Mouse (Mus musculus): ENCODE data around the gene Vamp2.

The Vamp2 gene

GRCm38 (mm10) chr11:69098039-69098761 is 9.9 kb downstream of the Vamp2 start:
- in situ Hi-C loops (cut with MboI; ENCODE audit: low sequenced_read_pairs) = no loop called here

- in situ Hi-C loops (cut with MboI; ENCODE audit: low sequenced_read_pairs) = no loop called here
Observed at GRCm38 (mm10) chr11:69098762-69099091, 10.4 kb downstream of the Vamp2 start.

- in situ Hi-C loops (cut with MboI; ENCODE audit: low sequenced_read_pairs) = no loop called here
Observed at GRCm38 (mm10) chr11:69099177-69099914, 11.1 kb downstream of the Vamp2 start.

DNA sequence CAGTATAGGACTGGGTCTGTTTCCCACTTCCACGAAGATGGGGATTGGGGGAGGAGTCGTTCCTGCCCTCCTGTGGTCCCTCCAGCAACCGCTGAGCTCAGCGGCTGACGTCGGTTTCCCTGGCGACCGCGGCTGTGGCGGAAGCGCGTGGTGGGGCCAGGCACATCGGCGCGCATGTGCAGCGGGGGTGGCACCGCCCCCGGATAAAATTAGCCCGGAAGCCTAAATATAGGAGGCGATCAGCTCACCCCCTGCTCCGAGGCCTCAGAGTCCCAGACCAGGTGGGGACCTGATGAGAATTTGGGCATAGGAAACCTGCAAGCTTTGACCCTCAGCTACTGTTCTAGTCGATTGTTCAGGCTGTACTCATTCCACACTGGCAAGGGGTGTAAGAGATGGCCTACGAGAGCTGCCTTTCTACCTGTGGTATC is 11.6 kb downstream of the Vamp2 start:
- in situ Hi-C loops (cut with MboI; ENCODE audit: low sequenced_read_pairs) = no loop called here

GRCm38 (mm10) chr11:69100639-69101360 is 12.5 kb downstream of the Vamp2 start:
- in situ Hi-C loops (cut with MboI; ENCODE audit: low sequenced_read_pairs) = no loop called here

- in situ Hi-C loops (cut with MboI; ENCODE audit: low sequenced_read_pairs) = no loop called here
Observed at GRCm38 (mm10) chr11:69101604-69102402, 13.5 kb downstream of the Vamp2 start.

DNA sequence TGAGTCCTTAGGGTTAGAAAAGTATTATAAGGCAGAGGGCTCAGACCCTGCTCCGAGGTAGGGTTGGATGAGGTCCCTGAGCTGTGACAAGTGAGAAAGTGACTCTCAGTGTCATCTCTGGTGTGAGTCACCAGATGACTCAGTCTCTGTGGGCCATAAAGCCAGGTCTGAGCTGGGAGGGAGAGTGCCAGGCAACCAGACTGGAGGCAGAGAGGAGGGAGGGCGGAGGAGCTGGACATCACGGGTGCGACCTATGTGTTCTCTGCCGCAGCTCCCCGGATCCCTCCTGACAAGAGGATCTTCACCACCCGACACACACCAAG is 14.1 kb downstream of the Vamp2 start:
- in situ Hi-C loops (cut with MboI; ENCODE audit: low sequenced_read_pairs) = no loop called here

DNA sequence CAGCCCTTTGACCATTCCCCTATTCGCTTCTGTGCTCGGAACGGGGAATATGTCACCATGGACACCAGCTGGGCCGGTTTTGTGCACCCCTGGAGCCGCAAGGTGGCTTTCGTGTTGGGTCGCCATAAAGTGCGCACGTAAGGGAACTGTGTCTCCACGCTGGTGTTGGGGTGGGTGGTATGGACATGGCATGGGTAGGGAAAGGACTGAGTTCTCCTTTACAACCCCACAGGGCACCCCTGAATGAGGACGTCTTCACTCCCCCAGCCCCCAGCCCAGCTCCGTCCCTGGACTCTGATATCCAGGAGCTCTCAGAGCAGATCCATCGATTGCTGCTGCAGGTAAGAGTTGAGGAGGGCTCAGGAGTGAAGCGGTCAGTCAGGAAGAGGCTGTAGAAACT is 14.8 kb downstream of the Vamp2 start:
- in situ Hi-C loops (cut with MboI; ENCODE audit: low sequenced_read_pairs) = no loop called here

DNA sequence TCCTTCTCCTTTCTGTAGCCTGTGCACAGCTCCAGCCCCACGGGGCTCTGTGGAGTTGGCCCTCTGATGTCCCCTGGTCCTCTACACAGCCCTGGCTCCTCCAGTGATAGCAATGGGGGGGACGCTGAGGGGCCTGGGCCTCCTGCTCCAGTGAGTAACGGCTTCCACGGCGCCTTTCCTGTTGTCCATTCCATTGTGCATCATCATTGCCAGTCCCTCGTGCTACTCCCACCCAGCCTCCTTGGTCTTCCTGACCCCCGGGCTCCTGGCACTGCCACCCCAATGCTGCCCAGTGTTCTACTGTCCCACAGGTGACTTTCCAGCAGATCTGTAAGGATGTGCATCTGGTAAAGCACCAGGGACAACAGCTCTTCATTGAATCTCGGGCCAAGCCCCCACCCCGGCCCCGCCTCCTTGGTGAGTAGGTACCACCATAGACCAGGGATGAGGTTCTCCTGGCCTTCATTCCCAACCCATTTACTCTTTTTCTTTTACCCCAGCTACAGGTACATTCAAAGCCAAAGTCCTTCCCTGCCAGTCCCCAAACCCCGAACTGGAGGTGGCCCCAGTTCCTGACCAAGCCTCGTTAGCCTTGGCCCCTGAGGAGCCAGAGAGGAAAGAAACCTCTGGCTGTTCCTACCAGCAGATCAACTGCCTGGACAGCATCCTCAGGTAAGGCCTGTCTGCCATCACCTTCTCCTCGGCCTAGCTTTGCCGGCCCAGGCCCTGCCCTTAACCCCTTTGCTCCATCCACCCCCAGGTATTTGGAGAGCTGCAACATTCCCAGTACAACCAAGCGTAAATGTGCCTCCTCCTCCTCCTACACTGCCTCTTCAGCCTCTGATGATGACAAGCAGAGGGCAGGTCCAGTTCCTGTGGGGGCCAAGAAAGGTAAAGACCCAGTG is 15.5 kb downstream of the Vamp2 start:
- in situ Hi-C loops (cut with MboI; ENCODE audit: low sequenced_read_pairs) = no loop called here

DNA sequence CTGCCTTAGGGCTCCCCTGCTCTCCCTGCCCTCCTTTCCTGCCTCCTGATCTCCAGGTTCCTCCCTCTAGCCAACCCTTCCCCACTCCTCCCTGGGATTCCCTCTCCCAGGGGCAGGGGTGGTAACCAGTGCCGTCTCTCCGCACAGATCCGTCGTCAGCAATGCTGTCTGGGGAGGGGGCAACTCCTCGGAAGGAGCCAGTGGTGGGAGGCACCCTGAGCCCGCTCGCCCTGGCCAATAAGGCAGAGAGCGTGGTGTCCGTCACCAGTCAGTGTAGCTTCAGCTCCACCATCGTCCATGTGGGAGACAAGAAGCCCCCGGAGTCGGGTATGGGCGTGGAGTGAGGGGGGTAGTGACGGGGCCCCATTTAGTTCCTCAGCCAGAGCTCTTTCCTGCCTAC is 16.2 kb downstream of the Vamp2 start:
- in situ Hi-C loops (cut with MboI; ENCODE audit: low sequenced_read_pairs) = no loop called here

DNA sequence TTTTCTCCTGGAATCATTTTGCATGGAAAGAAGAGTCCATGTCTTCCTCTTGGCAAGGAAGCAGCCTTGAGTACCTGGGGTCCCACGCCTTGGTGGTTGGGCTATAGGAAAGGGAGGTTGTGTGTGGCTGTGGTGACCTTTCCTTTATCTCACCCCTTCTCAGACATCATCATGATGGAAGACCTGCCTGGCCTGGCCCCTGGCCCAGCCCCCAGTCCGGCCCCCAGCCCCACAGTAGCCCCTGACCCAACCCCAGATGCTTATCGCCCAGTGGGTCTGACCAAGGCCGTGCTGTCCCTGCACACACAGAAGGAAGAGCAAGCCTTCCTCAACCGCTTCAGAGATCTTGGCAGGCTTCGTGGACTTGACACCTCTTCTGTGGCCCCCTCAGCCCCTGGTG is 16.9 kb downstream of the Vamp2 start:
- in situ Hi-C loops (cut with MboI; ENCODE audit: low sequenced_read_pairs) = no loop called here

DNA sequence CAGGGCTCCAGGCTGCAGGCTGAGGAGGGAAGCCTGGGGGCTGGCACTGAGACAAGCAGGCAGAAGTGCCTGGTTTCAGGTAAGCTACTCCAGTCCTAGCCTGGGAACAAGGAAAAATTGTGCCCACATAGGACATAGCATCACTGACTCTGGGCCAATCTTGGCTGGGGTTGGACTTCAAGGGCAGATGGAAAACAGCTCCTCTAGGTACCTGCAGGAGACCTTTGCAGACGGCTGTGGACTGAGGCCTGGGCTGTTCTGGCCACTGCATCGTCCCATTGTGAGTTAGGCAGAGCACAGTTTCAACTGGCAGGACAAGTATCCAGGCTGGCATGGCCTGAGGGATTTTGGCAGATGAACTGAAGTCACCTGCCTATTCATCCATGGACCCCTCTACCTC is 17.5 kb downstream of the Vamp2 start:
- in situ Hi-C loops (cut with MboI; ENCODE audit: low sequenced_read_pairs) = no loop called here

- in situ Hi-C loops (cut with MboI; ENCODE audit: low sequenced_read_pairs) = no loop called here
Observed at GRCm38 (mm10) chr11:69106299-69106698, 18.0 kb downstream of the Vamp2 start.

DNA sequence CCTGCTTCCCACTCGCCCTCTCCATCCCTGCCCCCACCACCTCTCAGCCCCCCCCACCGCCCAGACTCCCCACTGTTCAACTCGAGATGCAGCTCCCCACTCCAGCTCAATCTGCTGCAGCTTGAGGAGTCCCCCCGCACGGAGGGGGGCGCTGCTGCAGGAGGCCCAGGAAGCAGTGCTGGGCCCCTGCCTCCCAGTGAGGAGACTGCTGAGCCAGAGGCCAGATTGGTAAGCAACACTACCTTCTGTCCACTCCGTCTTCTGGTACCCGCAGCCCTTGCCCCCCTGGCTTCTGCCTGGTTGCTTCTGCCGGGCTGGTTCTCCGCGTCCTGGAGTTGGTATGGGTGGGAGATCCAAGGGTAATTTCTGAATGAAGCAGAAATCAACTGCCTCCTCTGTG is 18.6 kb downstream of the Vamp2 start:
- in situ Hi-C loops (cut with MboI; ENCODE audit: low sequenced_read_pairs) = no loop called here

GRCm38 (mm10) chr11:69107676-69108075 is 19.4 kb downstream of the Vamp2 start:
- in situ Hi-C loops (cut with MboI; ENCODE audit: low sequenced_read_pairs) = no loop called here

GRCm38 (mm10) chr11:69108223-69108622 is 19.9 kb downstream of the Vamp2 start:
- in situ Hi-C loops (cut with MboI; ENCODE audit: low sequenced_read_pairs) = no loop called here

DNA sequence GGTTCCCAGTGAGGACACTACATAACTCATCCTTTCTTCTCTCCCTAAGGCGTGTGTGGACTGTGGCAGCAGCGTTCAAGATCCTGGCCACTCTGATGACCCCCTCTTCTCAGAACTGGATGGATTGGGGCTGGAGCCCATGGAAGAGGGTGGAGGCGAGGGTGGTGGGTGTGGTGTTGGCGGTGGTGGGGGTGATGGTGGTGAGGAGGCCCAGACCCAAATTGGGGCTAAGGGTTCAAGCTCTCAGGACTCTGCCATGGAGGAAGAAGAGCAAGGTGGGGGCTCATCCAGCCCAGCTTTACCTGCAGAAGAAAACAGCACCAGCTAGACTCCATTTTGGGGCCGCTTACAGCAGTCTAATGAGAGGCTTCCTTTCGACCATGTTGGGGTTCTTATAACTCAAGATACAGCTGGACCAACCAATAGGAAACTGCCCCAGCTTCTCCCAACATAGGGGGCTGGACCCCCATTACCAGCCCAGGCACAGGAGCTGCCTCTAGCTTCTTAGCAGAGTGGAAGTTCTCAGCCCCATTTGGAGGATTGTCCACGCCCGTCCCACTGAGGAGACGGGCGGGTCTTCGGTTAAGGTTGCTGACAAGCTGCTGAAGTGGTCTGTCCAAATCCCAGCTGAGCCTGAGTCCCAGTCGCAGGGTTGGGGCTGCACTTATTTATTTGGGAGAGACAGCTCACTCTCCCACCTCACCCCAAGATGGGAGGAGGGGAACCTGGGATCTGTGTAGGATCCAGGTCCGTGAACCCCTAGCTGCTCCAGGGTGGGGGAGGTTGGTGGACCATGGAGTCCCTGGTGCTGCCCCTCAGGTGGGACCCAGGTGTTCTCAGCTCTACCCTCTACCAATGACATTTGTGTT is 21.0 kb downstream of the Vamp2 start:
- in situ Hi-C loops (cut with MboI; ENCODE audit: low sequenced_read_pairs) = no loop called here

GRCm38 (mm10) chr11:69110319-69111046 is 22.2 kb downstream of the Vamp2 start:
- in situ Hi-C loops (cut with MboI; ENCODE audit: low sequenced_read_pairs) = no loop called here

Measured in CH12F3 (cell line).